Mouse (Mus musculus) limb, embryonic 10.5 days (tissue): ENCODE results near the gene Aars2. TPM values are rescaled to one million over a fixed set of nuclear protein-coding genes. Genes with fewer than 3 reads are reported as not detected.

Source experiments
- DNase-seq: peaks from one replicate; pipeline ENCODE4 v3.0.0-alpha.2; 2017; ENCODE audit warnings: low spot score
- H3K27ac ChIP-seq: fragments of 300-500 bp; sonication (generic); 2 replicates; pipeline ENCODE4 v1.5.1; 2016; ENCODE audit warnings: mild to moderate bottlenecking
- H3K27me3 ChIP-seq: fragments of 300-500 bp; sonication (generic); 2 replicates; pipeline ENCODE4 v1.6.1; 2016; ENCODE audit warnings: low read depth, mild to moderate bottlenecking; ENCODE audit not compliant: poor library complexity, severe bottlenecking
- H3K36me3 ChIP-seq: fragments of 300-500 bp; sonication (generic); 2 replicates; pipeline ENCODE4 v1.6.1; 2016; ENCODE audit warnings: mild to moderate bottlenecking, moderate library complexity
- H3K4me1 ChIP-seq: fragments of 300-500 bp; sonication (generic); 2 replicates; pipeline ENCODE4 v1.6.1; 2016
- H3K4me3 ChIP-seq: fragments of 300-500 bp; sonication (generic); 2 replicates; pipeline ENCODE4 v1.5.1; 2016; ENCODE audit warnings: mild to moderate bottlenecking, moderate library complexity
- H3K9me3 ChIP-seq: fragments of 300-500 bp; sonication (generic); replicated peaks from 2 replicates; pipeline ENCODE4 v1.6.1; 2016; ENCODE audit warnings: mild to moderate bottlenecking
- WGBS: fragments of 180-500 bp; shearing (Covaris S2); methylation state at CpG from one replicate; pipeline ENCODE4 v1.1.7; 2016; 5-methylcytosine and 5-hydroxymethylcytosine counted together
- polyA plus RNA-seq: library from polyadenylated mRNA; unstranded; fragments of >200 nt; fragmentation: Nextera tagmentation; extraction: Ambion mirVana; gene quantifications from 2 replicates; pipeline ENCODE4 v1.2.1, GENCODE M21; 2016

Gene Aars2
- polyA plus RNA-seq, 1 experiment from 2014 or later = 32.2 TPM

GRCm38 (mm10) chr17:45532896-45533295 is 26.3 kb downstream of the Aars2 start:
- peaks cover 84% of the 10 kb centered on the region for H3K27me3 ChIP-seq
- H3K27ac ChIP-seq = no peak overlapping the region
- H3K36me3 ChIP-seq = no peaks in the 10 kb centered on the region
- no peak overlapping the region for H3K4me3 ChIP-seq
- H3K4me1 ChIP-seq = no peaks in the 10 kb centered on the region
- DNase-seq = no peak
- no peaks in the 10 kb centered on the region for H3K9me3 ChIP-seq
- 64% methylated on average over 15 of the region's 15 CpGs for WGBS

GRCm38 (mm10) chr17:45536264-45536663 is 29.6 kb downstream of the Aars2 start:
- Histone ChIP-seq H3K27me3 (peaks cover 95% of the 10 kb centered on the region), H3K4me1 (no peaks in the 10 kb centered on the region), H3K27ac (no peak overlapping the region), H3K36me3 (no peaks in the 10 kb centered on the region), H3K9me3 (no peaks in the 10 kb centered on the region), H3K4me3 (no peak overlapping the region)
- peak; percentile 77 for DNase-seq
- WGBS = 15% methylated on average over 5 of the region's 5 CpGs

GRCm38 (mm10) chr17:45538394-45538793 is 31.8 kb downstream of the Aars2 start:
- 69% methylated on average over 4 of the region's 4 CpGs for WGBS
- no peaks in the 10 kb centered on the region for H3K9me3 ChIP-seq
- peaks cover 96% of the 10 kb centered on the region for H3K27me3 ChIP-seq
- no peak for DNase-seq
- no peaks in the 10 kb centered on the region for H3K36me3 ChIP-seq
- H3K27ac ChIP-seq = no peak overlapping the region
- no peak overlapping the region for H3K4me3 ChIP-seq
- no peaks in the 10 kb centered on the region for H3K4me1 ChIP-seq

GRCm38 (mm10) chr17:45539664-45540063 is 33.0 kb downstream of the Aars2 start:
- DNase-seq = no peak
- Histone ChIP-seq H3K4me3 (no peak overlapping the region), H3K27ac (no peak overlapping the region), H3K36me3 (peaks cover 4% of the 10 kb centered on the region; the same call in 1 of the 2 replicates), H3K27me3 (peaks cover 98% of the 10 kb centered on the region), H3K4me1 (peaks cover 10% of the 10 kb centered on the region), H3K9me3 (no peaks in the 10 kb centered on the region)
- WGBS = 79% methylated on average over 21 of the region's 21 CpGs

GRCm38 (mm10) chr17:45542129-45542528 is 35.5 kb downstream of the Aars2 start:
- H3K4me3 ChIP-seq = no peak overlapping the region
- 41% methylated on average over 6 of the region's 6 CpGs for WGBS
- DNase-seq = no peak
- H3K27me3 ChIP-seq = peaks cover 98% of the 10 kb centered on the region
- no peaks in the 10 kb centered on the region for H3K9me3 ChIP-seq
- H3K27ac ChIP-seq = no peak overlapping the region
- peaks cover 14% of the 10 kb centered on the region for H3K36me3 ChIP-seq
- peaks cover 27% of the 10 kb centered on the region for H3K4me1 ChIP-seq

- Histone ChIP-seq H3K36me3 (peaks cover 14% of the 10 kb centered on the region), H3K27me3 (peaks cover 98% of the 10 kb centered on the region), H3K27ac (no peak overlapping the region), H3K4me1 (peaks cover 27% of the 10 kb centered on the region), H3K9me3 (no peaks in the 10 kb centered on the region), H3K4me3 (no peak overlapping the region)
- no peak for DNase-seq
- WGBS = 82% methylated on average over 2 of the region's 2 CpGs
Measured at GRCm38 (mm10) chr17:45542705-45543104, 36.1 kb downstream of the Aars2 start.

- H3K36me3 ChIP-seq = peaks cover 14% of the 10 kb centered on the region
- peaks cover 29% of the 10 kb centered on the region for H3K4me1 ChIP-seq
- H3K27me3 ChIP-seq = peaks cover 98% of the 10 kb centered on the region
- H3K4me3 ChIP-seq = no peak overlapping the region
- DNase-seq = no peak
- no peak overlapping the region for H3K27ac ChIP-seq
- 25% methylated on average over 1 of the region's 1 CpGs for WGBS
- no peaks in the 10 kb centered on the region for H3K9me3 ChIP-seq
Measured at GRCm38 (mm10) chr17:45543115-45543514, 36.5 kb downstream of the Aars2 start.

- Histone ChIP-seq H3K4me3 (peak overlapping the region; percentile 45), H3K36me3 (peaks cover 14% of the 10 kb centered on the region), H3K4me1 (peaks cover 40% of the 10 kb centered on the region), H3K27me3 (peaks cover 99% of the 10 kb centered on the region), H3K9me3 (no peaks in the 10 kb centered on the region), H3K27ac (peak overlapping the region; percentile 38; the same call in 1 of the 2 replicates)
- WGBS = 4% methylated on average over 24 of the region's 24 CpGs
- DNase-seq = peak; percentile 52
Measured at GRCm38 (mm10) chr17:45544001-45544872, 37.6 kb downstream of the Aars2 start.

- H3K27me3 ChIP-seq = peaks cover 93% of the 10 kb centered on the region
- H3K4me1 ChIP-seq = peaks cover 47% of the 10 kb centered on the region
- 1% methylated on average over 46 of the region's 46 CpGs for WGBS
- peak; percentile 64 for DNase-seq
- H3K4me3 ChIP-seq = peak overlapping the region; percentile 45
- H3K36me3 ChIP-seq = peaks cover 14% of the 10 kb centered on the region
- H3K27ac ChIP-seq = peak overlapping the region; percentile 38; the same call in 1 of the 2 replicates
- no peaks in the 10 kb centered on the region for H3K9me3 ChIP-seq
Measured at GRCm38 (mm10) chr17:45544873-45545277, 38.2 kb downstream of the Aars2 start.

GRCm38 (mm10) chr17:45545278-45545961 is 38.8 kb downstream of the Aars2 start:
- Histone ChIP-seq H3K4me1 (peaks cover 52% of the 10 kb centered on the region), H3K27ac (peak overlapping the region; percentile 38; the same call in 1 of the 2 replicates)
- WGBS = 6% methylated on average over 74 of the region's 74 CpGs

GRCm38 (mm10) chr17:45546941-45547340 is 40.3 kb downstream of the Aars2 start:
- 61% methylated on average over 16 of the region's 16 CpGs for WGBS
- DNase-seq = no peak
- Histone ChIP-seq H3K27ac (no peak overlapping the region), H3K4me1 (peaks cover 55% of the 10 kb centered on the region), H3K4me3 (no peak overlapping the region), H3K9me3 (no peaks in the 10 kb centered on the region), H3K36me3 (peaks cover 14% of the 10 kb centered on the region), H3K27me3 (peaks cover 88% of the 10 kb centered on the region)

More at GRCm38 (mm10) chr17:45545278-45545961, 38.8 kb downstream of the Aars2 start:
- peaks cover 92% of the 10 kb centered on the region for H3K27me3 ChIP-seq
- H3K36me3 ChIP-seq = peaks cover 14% of the 10 kb centered on the region
- H3K9me3 ChIP-seq = no peaks in the 10 kb centered on the region
- peak; percentile 56 for DNase-seq
- peak overlapping the region; percentile 45 for H3K4me3 ChIP-seq

- DNase-seq = no peak
- WGBS = 72% methylated on average over 5 of the region's 5 CpGs
- H3K27me3 ChIP-seq = peaks cover 81% of the 10 kb centered on the region
- H3K4me1 ChIP-seq = peaks cover 56% of the 10 kb centered on the region
- H3K36me3 ChIP-seq = peaks cover 14% of the 10 kb centered on the region
- no peak overlapping the region for H3K27ac ChIP-seq
- no peak overlapping the region for H3K4me3 ChIP-seq
- H3K9me3 ChIP-seq = no peaks in the 10 kb centered on the region
Measured at GRCm38 (mm10) chr17:45547461-45548190, 41.0 kb downstream of the Aars2 start.
